Mouse (Mus musculus): ENCODE results near the gene Tgfbi.

The Tgfbi gene

GRCm38 (mm10) chr13:56597831-56598612 is 11.3 kb upstream of the Tgfbi start:
- peak; percentile 55 to 60 for DNase-seq (ENCODE audit: low spot score in 2 of 2)

DNA sequence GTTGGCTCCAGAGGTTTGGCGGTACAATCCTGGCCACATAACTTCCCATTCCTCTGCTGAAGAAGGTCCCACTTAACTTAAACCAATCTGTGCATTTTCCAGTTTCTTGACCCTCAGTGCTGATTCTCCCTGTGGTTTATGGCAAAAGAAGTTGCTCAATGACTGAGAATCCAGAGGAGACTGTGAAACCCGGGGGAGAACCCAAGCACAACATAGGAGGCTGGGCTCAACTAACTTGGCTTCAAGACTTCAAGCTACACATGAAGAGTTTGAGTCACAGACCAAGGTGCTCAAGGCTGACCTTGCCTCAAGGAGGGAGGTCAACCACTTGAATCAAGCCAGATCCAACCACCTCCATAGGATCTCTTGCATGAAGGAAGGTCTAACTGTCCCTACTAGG is 9.8 kb upstream of the Tgfbi start:
- DNase-seq (ENCODE audit: low spot score in 2 of 2): no peak

DNA sequence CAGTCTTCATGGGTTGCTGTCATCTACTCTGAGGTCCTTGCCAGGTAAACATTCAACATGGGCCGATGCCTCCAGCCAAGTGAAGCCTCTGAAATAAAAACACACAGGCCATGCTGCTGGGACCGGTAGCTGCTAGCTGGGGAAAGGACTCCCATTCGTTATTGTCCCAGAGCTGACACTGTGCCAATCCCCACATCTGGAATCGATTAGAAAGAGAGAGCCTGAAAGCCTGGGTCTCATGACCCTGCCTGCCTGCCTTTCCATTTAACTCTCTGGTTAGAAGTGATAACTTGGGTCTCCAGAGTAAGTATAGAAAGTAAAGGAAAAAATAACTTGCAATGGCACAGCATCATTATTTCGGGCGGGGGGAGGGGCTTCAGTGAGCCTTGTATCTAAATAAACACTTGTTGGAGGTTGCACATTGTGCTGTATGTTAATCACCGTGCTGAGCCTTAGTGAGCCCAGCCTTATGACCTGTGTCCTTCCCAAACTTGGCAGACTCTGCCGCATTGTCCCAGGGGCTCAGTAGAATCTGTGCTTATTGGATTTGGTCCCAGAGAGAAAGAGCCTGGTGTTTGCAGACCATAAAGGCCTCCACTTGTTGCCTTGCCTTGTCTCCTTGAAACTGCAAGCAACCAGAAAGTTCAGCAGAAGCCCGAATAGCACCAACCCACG is 9.0 kb upstream of the Tgfbi start:
- no peak for DNase-seq (ENCODE audit: low spot score in 2 of 2)

DNA sequence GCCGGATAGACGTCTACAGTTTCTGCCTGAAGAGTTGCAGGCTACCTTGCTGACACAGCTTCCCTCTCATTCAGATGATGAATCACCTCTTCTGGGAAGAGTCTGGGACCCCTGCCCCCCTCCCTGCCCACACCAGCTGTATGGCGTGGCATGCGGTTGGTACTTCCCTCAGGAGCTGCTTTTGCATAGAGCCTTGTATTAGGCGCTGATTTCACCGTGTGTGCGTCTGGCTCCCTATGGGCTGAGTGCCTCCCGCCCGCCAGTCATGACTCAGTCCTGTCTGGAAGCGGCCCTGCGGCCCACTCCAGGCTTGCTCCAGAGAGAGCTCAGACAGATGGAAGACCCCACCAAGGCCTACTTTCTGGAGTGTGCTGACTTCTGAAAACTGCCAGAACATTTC is 8.1 kb upstream of the Tgfbi start:
- no peak for DNase-seq (ENCODE audit: low spot score in 2 of 2)

DNA sequence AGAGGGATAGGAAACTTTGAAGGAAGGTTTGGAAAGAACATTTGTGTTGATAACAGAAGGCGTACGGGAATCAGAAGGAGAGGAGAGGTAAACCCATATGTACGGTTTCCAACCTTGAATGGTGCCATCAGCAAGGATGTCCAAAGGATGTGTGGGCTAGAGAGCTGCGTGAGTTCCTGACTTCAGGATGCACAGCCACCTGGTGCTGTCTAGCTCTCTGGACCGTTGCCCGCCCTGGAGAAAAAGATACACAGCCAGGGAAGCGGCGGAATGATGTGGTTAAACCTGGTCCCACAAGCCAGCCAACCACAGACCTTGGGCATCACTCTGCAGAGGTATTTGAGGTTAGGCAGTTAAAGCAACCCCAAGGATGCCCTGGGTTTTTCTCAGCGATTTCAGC is 3.8 kb upstream of the Tgfbi start:
- no peak for DNase-seq (ENCODE audit: low spot score in 2 of 2)

DNA sequence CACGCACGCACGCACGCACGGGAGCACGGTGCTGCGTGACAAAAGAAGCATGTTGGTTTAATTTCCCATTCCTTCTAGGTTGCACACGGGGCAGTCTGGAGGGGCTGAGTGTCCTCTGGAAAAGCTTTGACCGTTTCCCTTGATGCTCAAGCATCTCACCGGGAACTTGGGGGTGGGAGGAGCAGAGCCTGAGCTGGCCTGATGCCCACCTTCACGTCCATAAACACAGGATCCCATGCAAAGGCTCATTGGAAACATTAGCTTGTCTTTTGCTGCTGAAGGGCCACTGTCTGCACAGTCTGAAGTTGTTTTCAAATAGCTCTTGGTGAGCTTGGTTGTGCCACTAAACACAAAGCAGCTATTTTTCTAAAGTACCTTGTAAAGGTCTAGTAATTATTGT is 2.6 kb upstream of the Tgfbi start:
- no peak for DNase-seq (ENCODE audit: low spot score in 2 of 2)

DNA sequence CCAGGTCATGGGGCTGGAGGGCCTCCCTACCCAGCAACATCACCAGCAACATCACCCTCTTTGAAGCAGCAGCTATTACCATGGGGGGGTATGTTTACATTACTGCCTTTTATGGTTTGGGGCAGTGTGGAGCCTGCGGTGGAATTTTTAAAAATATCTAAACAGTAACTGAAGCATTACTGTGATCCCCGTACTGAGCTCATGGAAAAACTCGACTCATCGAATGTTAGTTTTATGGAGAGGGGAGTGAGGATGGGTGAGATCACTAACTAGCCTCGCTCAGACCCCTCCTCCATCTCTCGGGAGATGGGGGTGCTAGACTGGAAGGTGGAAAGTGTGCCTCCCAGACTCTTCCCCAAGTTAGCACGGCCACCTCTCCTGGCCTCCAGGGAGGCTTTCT is 2.1 kb upstream of the Tgfbi start:
- DNase-seq (ENCODE audit: low spot score in 2 of 2): no peak

DNA sequence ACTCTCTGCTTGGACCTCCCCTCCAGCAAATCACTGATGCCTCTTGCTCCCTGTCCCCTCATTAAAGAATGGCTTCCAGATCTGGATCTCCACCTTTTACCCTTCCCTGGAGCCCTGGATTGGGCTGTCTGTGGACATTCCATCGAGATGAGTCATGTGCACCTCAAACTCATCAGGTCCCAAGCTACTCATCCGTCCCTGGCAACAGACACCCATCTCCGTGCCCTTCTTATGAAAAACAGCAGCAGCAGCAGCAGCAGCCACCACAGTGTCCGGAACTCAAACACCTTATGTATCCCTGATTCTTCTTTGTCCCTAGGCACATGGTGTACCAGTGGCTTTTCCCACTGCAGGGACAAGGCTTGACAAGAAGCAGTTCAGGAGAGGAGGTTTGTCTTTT is 1.5 kb upstream of the Tgfbi start:
- DNase-seq (ENCODE audit: low spot score in 2 of 2): no peak

GRCm38 (mm10) chr13:56611129-56611528 is 1.8 kb downstream of the Tgfbi start:
- DNase-seq (ENCODE audit: low spot score in 2 of 2): no peak

GRCm38 (mm10) chr13:56611741-56612140 is 2.4 kb downstream of the Tgfbi start:
- no peak for DNase-seq (ENCODE audit: low spot score in 2 of 2)

DNA sequence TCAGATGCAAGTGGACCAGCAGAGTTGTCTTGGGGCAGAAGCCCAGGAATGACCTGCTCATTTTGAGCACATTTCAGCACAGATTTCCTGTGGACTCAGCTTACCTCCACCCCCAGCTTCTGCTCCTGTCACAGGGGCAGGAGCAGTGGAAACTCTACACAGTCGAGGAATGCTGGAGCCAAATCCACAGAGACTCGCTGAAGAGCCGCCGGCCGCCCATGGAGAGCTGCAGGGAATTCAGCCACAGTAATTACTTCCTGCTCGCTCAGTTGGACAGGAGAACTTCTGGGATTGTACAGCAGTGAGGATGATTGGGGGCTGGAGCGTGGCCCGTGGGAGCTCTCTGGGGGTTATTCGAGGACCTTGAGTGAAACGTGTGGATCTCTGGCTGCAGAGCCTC is 3.0 kb downstream of the Tgfbi start:
- DNase-seq (ENCODE audit: low spot score in 2 of 2): peak in 1 of 2 experiments; percentile 38

- peak; percentile 69 to 78 for DNase-seq (ENCODE audit: low spot score in 2 of 2)
Measured at GRCm38 (mm10) chr13:56613366-56613998, 4.2 kb downstream of the Tgfbi start.

DNA sequence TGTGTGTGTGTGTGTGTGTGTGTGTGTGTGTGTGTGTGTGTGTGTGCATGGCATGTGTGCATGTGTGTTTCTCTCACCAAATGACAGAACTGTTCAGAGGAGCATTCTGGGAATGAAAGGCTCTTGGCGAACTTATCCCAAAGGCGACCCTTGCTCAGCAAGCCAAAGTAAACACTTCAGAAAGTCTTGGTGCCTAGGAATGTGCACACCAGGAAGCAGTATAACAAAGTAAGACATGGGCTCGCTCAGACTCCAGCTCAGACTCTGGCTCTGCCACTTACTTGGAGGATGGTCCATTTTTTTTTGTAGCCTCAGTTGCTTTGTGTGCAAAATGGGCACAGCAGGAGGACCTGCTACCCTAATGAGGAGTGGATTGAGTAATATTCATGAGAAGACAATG is 5.4 kb downstream of the Tgfbi start:
- no peak for DNase-seq (ENCODE audit: low spot score in 2 of 2)

GRCm38 (mm10) chr13:56615223-56615622 is 5.9 kb downstream of the Tgfbi start:
- no peak for DNase-seq (ENCODE audit: low spot score in 2 of 2)

DNA sequence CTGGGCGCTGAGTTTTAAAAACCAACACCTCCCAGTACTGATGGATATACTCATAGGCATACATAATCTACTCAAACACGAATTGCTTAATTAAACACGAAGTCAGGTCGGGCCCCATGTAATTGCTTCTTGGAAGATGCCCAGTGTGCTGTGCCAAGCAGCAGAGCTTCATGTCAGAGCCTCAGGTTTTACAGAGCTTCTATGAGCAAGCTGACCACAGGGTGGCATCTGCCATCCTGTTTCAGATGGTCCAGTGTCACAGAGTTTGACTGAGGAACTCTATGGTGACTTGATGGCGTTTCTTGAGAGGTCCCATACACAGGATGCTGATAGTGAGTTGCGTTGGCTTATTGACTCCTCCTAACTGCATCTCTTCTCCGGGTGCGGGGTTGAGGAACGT is 6.5 kb downstream of the Tgfbi start:
- peak; percentile 41 to 45 for DNase-seq (ENCODE audit: low spot score in 2 of 2)

DNA sequence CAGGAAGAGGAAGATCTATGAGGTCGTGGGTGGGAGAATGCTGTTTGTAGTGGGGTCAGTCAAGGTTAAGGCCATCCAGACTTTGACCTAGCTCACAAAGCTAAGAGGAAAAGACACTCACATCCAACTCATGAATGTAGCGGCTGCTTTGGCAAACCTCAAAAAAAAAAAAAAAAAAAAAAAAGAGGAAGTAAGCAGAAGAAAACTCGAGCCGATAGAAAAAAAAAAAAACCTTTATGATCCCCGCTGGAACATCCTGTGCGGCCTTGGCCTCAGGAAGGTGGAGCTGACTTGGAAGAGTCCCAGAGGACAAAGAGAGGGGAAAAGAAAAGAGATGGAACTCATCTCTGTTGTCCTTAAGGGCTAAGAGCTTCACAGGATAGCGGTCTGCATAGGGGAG is 7.1 kb downstream of the Tgfbi start:
- DNase-seq (ENCODE audit: low spot score in 2 of 2): no peak

DNA sequence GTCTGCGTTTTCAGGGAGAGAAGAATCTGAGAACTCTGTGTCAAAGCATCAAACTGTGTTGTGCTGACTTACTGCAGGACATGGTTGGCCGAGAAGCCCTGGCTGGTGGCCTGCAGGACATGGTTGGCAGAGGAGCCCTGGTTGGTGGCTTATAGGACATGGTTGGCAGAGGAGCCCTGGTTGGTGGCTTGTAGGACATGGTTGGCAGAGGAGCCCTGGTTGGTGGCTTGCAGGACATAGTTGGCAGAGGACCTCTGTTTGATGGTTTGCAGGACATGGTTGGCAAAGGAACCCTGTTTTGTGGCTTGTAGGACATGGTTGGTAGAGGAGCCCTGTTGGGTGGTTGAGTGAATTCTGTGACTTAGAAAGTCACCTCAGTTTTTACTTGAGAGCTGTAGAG is 7.9 kb downstream of the Tgfbi start:
- no peak for DNase-seq (ENCODE audit: low spot score in 2 of 2)

GRCm38 (mm10) chr13:56622201-56622757 is 13.0 kb downstream of the Tgfbi start:
- DNase-seq (ENCODE audit: low spot score in 2 of 2): no peak

DNA sequence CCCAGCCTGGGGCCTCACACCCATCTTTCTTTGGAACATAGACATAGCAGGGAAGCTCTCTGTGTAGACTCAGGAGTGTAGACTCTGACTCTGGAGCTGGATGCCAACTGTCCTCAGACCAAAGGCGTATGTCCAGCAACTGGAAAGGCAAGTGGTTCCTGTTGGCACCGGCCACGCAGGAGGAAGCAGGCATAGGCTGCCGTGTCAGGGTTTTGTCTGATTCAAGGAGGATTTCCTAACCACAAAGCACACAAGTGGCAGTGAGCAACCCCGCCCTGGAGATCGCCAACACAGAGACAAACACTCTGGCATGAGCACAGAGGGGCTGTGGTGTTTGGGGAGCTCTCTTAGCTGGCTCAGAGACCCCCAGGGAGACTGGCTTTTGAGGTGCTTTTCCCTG is 17.2 kb downstream of the Tgfbi start:
- peak in 1 of 2 experiments; percentile 39 for DNase-seq (ENCODE audit: low spot score in 2 of 2)

DNA sequence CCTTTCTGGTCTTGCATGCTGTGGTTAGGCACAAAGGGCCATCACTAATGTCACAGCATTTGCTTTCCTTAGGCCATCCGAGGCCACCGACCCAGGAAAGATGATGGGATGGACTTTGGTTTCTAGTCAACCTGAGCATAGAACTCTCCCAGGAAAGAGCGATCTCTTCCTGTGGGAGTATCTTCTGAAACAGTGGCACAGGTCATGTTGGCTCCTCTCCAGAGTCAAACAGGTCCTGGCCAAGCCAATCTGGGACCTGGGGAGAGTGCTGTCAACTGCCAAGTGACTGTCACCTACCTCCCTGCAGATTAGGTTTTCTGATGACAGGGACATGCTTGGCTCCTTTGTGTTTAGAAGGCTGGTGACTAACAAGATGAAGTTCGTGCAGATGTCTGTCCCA is 20.8 kb downstream of the Tgfbi start:
- no peak for DNase-seq (ENCODE audit: low spot score in 2 of 2)

GRCm38 (mm10) chr13:56630552-56630951 is 21.2 kb downstream of the Tgfbi start:
- no peak for DNase-seq (ENCODE audit: low spot score in 2 of 2)

DNA sequence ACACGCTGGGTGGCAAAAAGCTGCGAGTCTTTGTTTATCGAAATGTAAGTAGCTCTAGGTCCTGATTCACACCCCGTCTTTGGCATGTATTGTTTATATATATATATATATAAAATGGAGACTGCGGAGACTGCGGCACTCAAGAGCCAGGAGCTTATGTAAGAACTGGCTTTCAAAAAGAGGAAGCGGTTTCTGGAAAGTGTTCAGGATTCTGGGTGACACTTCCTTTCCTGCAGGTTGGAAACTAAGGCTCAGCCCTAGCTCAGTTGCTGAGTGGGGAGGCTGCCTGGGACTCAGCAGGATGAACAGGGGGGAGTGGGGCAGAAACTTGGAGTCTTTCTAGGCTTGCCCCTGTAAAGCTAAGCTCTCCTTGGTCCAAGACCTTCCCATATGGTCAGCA is 22.0 kb downstream of the Tgfbi start:
- no peak for DNase-seq (ENCODE audit: low spot score in 2 of 2)

GRCm38 (mm10) chr13:56634139-56634615 is 24.9 kb downstream of the Tgfbi start:
- DNase-seq (ENCODE audit: low spot score in 2 of 2): no peak
